Mouse (Mus musculus) hindbrain, embryonic 15.5 days (tissue): ENCODE results near the gene C2cd2. TPM values are rescaled to one million over a fixed set of nuclear protein-coding genes. Genes with fewer than 3 reads are reported as not detected.
"Not testable (repeated sequence)": the region's sequence is repeated elsewhere in the genome, so short reads cannot be mapped to it uniquely, and the experiment has no call there.

Experiments
- ATAC-seq: fragments of 200-750 bp; cut with Nextera tagmentation; 2 replicates; pipeline ENCODE4 v1.8.0; 2017; ENCODE audit warnings: low read depth, moderate number of reproducible peaks, moderate TSS enrichment; ENCODE audit not compliant: low FRiP score
- H3K27ac ChIP-seq: fragments of 300-500 bp; sonication (generic); replicated peaks from 2 replicates; pipeline ENCODE4 v1.5.1; 2015; ENCODE audit warnings: mild to moderate bottlenecking, inconsistent platforms
- H3K27me3 ChIP-seq: fragments of 300-500 bp; sonication (generic); 2 replicates; pipeline ENCODE4 v1.6.1; 2015; ENCODE audit warnings: control low read depth, inconsistent platforms
- H3K36me3 ChIP-seq: fragments of 300-500 bp; sonication (generic); 2 replicates; pipeline ENCODE4 v1.6.1; 2015; ENCODE audit warnings: control low read depth, inconsistent platforms
- H3K4me1 ChIP-seq: fragments of 300-500 bp; sonication (generic); replicated peaks from 2 replicates; pipeline ENCODE4 v1.6.1; 2015; ENCODE audit warnings: control low read depth, inconsistent platforms
- H3K4me2 ChIP-seq: fragments of 300-500 bp; sonication (generic); 2 replicates; pipeline ENCODE4 v1.6.1; 2015; ENCODE audit warnings: moderate library complexity, mild to moderate bottlenecking, inconsistent platforms
- H3K4me3 ChIP-seq: fragments of 300-500 bp; sonication (generic); 2 replicates; pipeline ENCODE4 v1.5.1; 2015; ENCODE audit warnings: mild to moderate bottlenecking, inconsistent platforms
- H3K9ac ChIP-seq: fragments of 300-500 bp; sonication (generic); 2 replicates; pipeline ENCODE4 v1.6.1; 2015; ENCODE audit warnings: inconsistent platforms
- H3K9me3 ChIP-seq: fragments of 300-500 bp; sonication (generic); 2 replicates; pipeline ENCODE4 v1.6.1; 2016; ENCODE audit warnings: control low read depth, inconsistent platforms
- WGBS: fragments of 180-500 bp; shearing (Covaris S2); methylation state at CpG from one replicate; pipeline ENCODE4 v1.1.7; 2015; 5-methylcytosine and 5-hydroxymethylcytosine counted together
- polyA plus RNA-seq: library from polyadenylated mRNA; unstranded; fragments of >200 nt; fragmentation: Nextera tagmentation; extraction: Ambion mirVana; gene quantifications from 2 replicates; pipeline ENCODE4 v1.2.1, GENCODE M21; 2015

The C2cd2 gene
- polyA plus RNA-seq, result 16.7 and 19.6 TPM in 2 replicates

DNA sequence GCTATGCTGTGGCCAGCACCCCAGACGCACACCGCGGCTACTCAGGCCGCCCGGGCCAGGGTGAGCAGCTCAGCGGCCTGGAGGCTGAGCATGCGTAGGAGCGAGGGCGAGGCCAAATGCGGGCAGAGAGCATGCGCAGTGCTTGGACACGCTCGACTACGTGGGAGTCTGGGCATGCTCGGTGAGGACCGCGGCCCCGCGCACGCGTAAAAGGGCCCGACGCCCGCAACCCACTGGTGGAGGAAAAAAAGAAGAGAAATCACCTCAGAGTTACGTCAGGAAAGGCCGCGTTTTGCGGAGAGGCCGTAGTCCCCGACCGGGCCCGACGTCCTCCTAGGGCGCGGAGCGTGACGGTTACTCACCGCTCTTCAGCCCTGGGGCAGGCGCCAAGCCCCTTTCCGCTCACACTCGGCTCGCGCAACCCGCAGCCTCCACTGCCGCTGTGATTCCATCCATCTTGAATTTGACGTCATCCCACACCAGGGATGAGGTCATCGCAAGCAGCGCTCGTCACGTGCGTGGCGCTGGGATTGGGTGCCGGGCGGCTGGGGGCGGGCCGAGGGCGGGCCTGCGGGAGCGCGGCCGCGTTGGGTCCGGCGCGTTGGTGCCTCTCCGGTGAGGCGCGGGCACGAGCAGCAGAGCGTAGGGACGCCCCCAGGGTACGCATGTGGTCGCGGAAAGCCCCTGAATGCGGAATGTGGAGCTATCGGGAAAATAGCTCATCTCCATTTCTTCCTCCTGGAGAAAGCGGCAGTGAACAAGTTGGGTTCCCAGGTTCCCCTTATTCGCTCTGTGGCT is at the start of gene C2cd2, which contains the start of gene Zbtb21:
Gene C2cd2, minus strand, starts transcription at position 448 of the 798 bp plus-strand sequence.
Gene Zbtb21, minus strand, starts transcription at position 472 of the 798 bp plus-strand sequence.
- 1% methylated on average over 78 of the region's 78 CpGs for WGBS
- peak; percentile 98 for ATAC-seq
- no peaks in the 10 kb centered on the region for H3K9me3 ChIP-seq

DNA sequence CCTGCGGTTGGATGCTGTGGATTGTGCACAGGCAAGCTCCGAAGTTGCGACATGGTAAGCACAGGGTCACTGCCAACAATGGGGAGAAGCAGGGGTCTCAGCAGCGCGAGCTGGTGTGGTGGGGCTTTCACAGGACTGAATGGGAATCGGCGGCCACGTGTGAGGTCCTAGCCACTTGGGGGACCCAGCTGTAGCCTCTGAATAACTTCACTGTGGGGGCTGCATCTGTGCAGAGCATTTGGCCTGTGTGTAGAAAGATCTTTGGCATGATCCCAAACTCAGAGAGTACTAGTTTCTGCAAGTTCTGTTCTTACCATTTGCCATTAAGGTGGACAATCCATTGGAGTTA is 35.0 kb upstream of the C2cd2 start:
- H3K27me3 ChIP-seq, H3K36me3 ChIP-seq, H3K27ac ChIP-seq, H3K9me3 ChIP-seq: not testable (repeated sequence)
- ATAC-seq, result peak; percentile 79; the same call in 1 of the 2 replicates
- H3K4me2 ChIP-seq, result peak overlapping the region; percentile 76
- peak overlapping the region; percentile 49 for H3K9ac ChIP-seq
- H3K4me3 ChIP-seq, result peak overlapping the region; percentile 53
- peaks cover 14% of the 10 kb centered on the region for H3K4me1 ChIP-seq
- under 1% methylated on average over 8 of the region's 8 CpGs for WGBS

More for the DNA sequence above, at the start of gene C2cd2, which contains the start of gene Zbtb21:
- Histone ChIP-seq H3K4me1 (peaks cover 21% of the 10 kb centered on the region), H3K4me3 (peak within 1 kb of the TSS; percentile 80), H3K27me3 (no peaks in the 10 kb centered on the region), H3K9ac (peak within 1 kb of the TSS; percentile 74), H3K36me3 (no peaks in the 10 kb centered on the region), H3K4me2 (peak within 1 kb of the TSS; percentile 84), H3K27ac (peak within 1 kb of the TSS; percentile 99)

DNA sequence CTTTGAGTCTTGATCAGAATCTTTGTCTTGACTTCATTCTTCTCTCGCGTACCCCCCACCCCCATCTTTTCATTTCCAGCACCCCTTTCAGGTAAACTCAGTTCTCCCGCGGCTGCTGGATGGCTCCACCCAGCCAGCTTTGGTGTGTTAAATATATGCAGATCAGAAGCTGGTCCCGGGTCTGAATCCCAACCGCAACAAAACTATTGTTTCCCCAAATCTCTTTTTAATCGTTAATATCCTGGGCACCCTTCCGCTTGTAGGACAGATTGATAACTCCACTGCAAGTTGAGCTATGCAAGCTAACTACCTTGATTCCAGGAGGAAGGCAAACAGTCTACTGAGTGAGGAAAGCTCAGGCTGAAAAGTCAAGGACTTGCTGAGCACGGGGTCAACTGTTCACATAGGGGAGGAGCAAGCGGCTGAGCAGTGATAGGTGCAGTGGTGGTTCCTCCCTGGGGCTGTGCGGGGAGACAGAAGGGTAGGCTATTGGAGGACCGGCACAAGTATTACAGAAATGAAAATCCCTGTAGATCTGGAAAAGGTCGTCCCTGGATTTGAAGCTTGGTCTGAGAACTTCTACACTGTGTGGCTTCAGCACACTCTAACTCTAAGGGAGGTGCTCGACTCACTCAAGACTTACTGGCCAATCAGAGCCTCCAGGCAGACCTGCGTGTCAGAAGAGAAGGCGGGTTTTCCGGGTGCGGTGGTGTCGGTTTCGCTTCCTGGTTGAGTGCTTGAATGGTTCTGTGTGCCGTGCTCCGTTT is 34.4 kb upstream of the C2cd2 start, which contains the start of gene B230307C23Rik:
Gene B230307C23Rik, plus strand, starts transcription at position 700 of the 767 bp plus-strand sequence.
- Histone ChIP-seq H3K36me3 (0 out of 2 replicates have a peak, but pooled peaks cover 7% of the 10 kb centered on the region), H3K9ac (peak within 1 kb of the TSS; percentile 49), H3K27me3 (0 out of 2 replicates have a peak, but pooled peaks cover 2% of the 10 kb centered on the region), H3K4me2 (peak within 1 kb of the TSS; percentile 76), H3K4me3 (peak within 1 kb of the TSS; percentile 53), H3K9me3 (0 out of 2 replicates have a peak, but pooled peaks cover 4% of the 10 kb centered on the region), H3K27ac (peak within 1 kb of the TSS; percentile 65), H3K4me1 (peaks cover 14% of the 10 kb centered on the region)
- peak; percentile 99 for ATAC-seq
- 2% methylated on average over 22 of the region's 22 CpGs for WGBS

DNA sequence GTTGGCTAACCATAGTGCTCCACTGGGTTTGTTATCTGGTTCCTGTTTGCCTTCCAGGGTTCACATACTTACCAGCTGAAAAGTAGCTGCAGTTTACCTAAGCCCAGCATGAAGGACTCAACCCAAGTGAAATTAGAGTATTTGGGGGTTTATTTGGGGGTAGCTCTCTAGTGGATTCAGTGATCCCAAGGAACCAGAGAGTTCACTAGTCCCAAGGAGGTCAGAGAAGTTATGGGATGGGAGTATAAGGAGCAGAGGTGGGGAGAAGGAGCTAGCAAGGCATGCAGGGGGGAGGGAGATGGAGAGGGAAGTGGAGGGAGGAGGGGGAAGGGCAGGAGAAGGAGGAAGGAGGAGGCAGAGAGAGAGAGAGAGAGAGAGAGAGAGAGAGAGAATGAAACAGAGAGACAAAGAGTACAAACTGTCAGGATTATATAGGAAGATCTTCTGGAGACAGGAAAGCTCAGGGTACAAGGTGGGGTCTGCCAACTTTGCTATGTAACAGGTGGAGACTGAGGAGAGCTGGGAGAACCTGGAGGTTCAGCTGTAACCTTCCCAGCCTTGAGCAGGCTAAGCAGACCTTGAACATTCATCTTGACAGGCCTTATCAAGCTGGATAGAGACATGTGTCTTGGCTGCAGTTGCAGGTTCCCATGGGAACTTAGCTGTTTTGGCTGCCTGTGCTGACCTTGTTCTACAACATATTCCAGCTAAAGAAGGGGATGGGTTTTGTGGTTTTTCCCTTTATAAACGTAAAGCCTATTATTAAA is 33.6 kb upstream of the C2cd2 start:
- Histone ChIP-seq H3K4me1 (peaks cover 14% of the 10 kb centered on the region), H3K27me3 (0 out of 2 replicates have a peak, but pooled peaks cover 2% of the 10 kb centered on the region), H3K27ac (no peak overlapping the region), H3K4me3 (peak overlapping the region; percentile 53), H3K4me2 (peak overlapping the region; percentile 76), H3K9me3 (no peaks in the 10 kb centered on the region), H3K36me3 (0 out of 2 replicates have a peak, but pooled peaks cover 7% of the 10 kb centered on the region), H3K9ac (peak overlapping the region; percentile 49; the same call in 1 of the 2 replicates)
- no peak for ATAC-seq
- WGBS, result 7% methylated on average over 1 of the region's 1 CpGs

DNA sequence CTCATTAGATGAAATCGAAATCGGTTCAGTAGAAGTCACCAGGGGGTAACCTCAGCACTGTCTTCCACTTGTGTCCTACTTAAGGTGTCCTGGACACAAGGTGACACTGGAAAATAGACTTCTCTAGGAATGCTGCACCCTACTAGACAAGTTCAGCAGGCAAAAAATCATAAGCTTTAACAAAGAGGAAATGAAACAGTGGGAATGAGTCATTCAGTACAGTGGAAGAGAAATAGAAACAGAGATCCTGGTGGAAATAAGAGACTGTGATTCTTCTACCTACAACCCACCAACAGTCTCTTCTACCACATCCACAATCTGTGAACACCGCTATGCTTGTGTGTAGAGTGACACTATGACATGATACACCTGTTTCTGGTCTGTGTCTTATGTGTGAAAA is 30.1 kb upstream of the C2cd2 start:
- not testable (repeated sequence) for H3K9ac ChIP-seq, ATAC-seq, H3K9me3 ChIP-seq, H3K27me3 ChIP-seq, H3K27ac ChIP-seq, H3K4me1 ChIP-seq, H3K4me2 ChIP-seq, H3K36me3 ChIP-seq, H3K4me3 ChIP-seq
- WGBS, result 84% methylated on average over 3 of the region's 3 CpGs

DNA sequence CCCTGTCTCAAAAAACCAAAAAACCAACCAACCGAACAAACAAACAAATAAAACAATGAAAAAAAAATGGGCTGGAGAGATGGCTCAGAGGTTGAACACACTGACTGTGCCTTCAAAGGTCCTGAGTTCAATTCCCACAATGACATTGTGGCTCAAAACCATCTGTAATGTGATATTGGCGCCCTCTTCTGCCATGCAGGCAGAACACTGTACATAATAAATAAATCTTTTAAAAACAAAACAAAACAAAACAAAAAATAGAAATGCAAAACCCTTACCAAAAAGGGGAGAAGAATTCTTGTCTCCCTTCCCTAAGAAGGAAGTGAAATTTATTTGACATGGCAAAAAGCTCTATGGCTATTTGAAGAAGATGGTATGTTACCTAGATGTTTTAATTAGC is 29.1 kb upstream of the C2cd2 start:
- WGBS, result 75% methylated on average over 2 of the region's 2 CpGs

DNA sequence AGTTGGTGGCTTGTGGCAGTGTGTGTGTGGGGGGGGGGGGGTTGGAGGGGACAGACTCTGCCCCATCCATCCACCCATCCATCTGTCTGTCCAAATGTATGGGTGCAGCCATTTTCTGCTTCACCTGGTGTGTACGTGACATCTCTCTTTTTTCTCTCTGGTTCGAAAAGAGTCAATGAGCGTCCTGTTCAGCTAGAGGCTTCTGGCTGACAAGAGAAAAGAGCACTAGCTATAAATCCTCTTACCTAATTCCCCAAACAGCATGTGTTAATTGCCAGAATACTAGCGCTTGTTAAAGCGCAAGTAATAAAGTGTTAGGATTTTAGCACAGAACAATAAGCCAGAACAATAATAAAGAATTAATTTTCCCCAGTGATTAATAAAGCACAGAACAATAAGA is 22.2 kb upstream of the C2cd2 start:
- Histone ChIP-seq H3K9me3 (no peaks in the 10 kb centered on the region), H3K4me3 (no peak overlapping the region), H3K27me3 (no peaks in the 10 kb centered on the region), H3K36me3 (no peaks in the 10 kb centered on the region), H3K9ac (no peak overlapping the region), H3K4me1 (no peaks in the 10 kb centered on the region), H3K27ac (no peak overlapping the region), H3K4me2 (no peak overlapping the region)
- 49% methylated on average over 5 of the region's 5 CpGs for WGBS
- no peak for ATAC-seq

More for the DNA sequence above, 29.1 kb upstream of the C2cd2 start:
- 0 out of 2 replicates have a peak, but pooled peaks cover 2% of the 10 kb centered on the region for H3K27me3 ChIP-seq
- H3K9me3 ChIP-seq, result no peaks in the 10 kb centered on the region
- H3K27ac ChIP-seq, result no peak overlapping the region
- no peak for ATAC-seq
- H3K4me2 ChIP-seq, result no peak overlapping the region
- H3K9ac ChIP-seq, result no peak overlapping the region
- peaks cover 5% of the 10 kb centered on the region for H3K4me1 ChIP-seq
- no peak overlapping the region for H3K4me3 ChIP-seq
- no peaks in the 10 kb centered on the region for H3K36me3 ChIP-seq

DNA sequence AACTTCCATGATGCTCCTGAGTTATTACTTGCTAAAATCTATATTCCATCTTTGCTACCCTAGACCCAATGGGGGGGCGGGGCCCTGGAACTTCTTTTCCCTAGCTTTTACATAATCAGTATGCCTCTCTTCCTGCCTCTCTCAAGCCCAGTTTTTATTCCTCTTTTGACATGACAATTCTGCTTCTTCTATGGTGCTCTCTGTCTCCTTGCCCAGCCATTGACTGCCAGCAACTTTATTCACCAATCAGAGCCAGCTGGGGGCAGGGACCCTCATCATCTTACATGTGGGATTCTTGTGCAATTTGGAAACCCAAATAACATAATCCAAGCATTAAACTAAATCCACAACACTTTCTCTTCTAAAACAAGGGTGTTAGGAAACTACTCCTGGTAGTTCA is 19.0 kb upstream of the C2cd2 start:
- no peaks in the 10 kb centered on the region for H3K27me3 ChIP-seq
- no peak overlapping the region for H3K4me3 ChIP-seq
- no peak overlapping the region for H3K4me2 ChIP-seq
- H3K36me3 ChIP-seq, result no peaks in the 10 kb centered on the region
- H3K27ac ChIP-seq, result no peak overlapping the region
- no peaks in the 10 kb centered on the region for H3K9me3 ChIP-seq
- 88% methylated on average over 1 of the region's 1 CpGs for WGBS
- H3K9ac ChIP-seq, result no peak overlapping the region
- no peaks in the 10 kb centered on the region for H3K4me1 ChIP-seq
- no peak for ATAC-seq

DNA sequence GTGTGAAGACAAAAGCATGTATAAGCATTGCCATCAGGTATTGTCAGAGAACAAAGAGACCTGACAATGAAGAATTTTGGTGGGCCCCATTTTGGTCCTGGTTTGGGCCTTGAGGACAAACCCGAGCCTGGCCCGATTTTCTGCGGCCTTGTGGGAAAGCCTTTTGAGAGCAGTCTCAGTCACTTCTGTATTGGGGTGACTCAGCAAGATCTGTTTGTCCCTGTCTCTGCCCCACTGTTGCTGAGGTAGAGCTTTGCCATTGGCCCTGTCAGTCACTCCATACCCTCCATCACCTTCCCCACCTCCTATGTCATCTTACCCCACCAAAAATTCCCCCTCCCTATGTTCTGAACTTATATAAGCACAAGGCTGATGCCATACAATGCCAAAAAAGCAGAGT is 15.3 kb upstream of the C2cd2 start:
- H3K36me3 ChIP-seq, result no peaks in the 10 kb centered on the region
- H3K9me3 ChIP-seq, result no peaks in the 10 kb centered on the region
- H3K4me2 ChIP-seq, result no peak overlapping the region
- no peak overlapping the region for H3K4me3 ChIP-seq
- no peaks in the 10 kb centered on the region for H3K4me1 ChIP-seq
- no peak overlapping the region for H3K27ac ChIP-seq
- WGBS, result 79% methylated on average over 3 of the region's 3 CpGs
- no peak for ATAC-seq
- no peaks in the 10 kb centered on the region for H3K27me3 ChIP-seq
- H3K9ac ChIP-seq, result no peak overlapping the region

DNA sequence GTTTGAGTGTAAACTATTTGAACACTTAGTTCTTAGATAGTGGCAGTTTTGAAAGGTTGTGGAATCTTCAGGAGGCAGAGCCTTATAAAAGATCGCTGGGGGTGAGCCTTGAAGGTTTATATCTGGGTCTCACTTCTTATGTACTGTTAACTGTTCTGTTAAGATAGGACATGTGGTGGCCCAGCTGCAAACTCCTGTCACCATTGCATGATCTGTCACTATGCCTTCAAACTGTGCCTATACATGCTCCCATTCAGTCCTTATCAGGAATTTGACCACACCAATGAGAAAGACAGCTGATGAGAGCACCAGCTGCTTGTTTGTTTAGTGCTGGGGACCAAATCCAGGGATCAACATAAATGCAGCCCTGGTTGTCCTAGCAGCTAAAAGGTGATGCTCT is 14.9 kb upstream of the C2cd2 start:
- Histone ChIP-seq H3K27me3 (no peaks in the 10 kb centered on the region), H3K9me3 (no peaks in the 10 kb centered on the region), H3K27ac (no peak overlapping the region), H3K4me3 (no peak overlapping the region), H3K4me1 (no peaks in the 10 kb centered on the region), H3K4me2 (no peak overlapping the region), H3K36me3 (no peaks in the 10 kb centered on the region), H3K9ac (no peak overlapping the region)
- 77% methylated on average over 1 of the region's 1 CpGs for WGBS
- no peak for ATAC-seq

DNA sequence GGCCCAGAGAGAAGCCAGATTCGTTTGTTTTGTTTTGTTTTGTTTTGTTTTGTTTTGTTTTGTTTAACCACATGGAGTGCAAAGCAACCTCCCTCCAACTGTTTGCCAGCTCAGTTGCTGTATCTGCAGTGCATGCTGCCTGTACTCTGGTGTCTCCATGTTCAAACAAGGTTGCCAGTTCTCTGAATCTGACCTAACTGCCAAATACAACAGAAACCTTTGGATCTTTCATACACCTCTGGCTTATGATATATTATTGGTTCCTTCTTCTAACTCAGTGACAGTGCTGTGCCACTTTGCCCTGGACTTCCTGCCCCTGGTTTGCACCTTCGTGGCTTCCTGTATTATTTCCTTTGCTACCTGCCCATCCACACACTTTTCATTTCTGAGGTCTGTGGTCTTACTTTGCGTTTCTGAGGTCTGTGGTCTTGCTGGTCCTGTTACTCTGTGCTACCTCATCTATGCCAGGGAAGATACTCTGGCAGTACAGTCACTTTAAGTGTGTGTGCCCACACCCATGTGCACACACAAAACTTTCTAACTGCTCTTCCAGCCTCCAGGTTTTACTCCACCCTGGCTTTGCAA is 1.6 kb upstream of the C2cd2 start:
- Histone ChIP-seq H3K9me3 (no peaks in the 10 kb centered on the region), H3K9ac (no peak overlapping the region), H3K4me2 (no peak overlapping the region), H3K27me3 (no peaks in the 10 kb centered on the region), H3K36me3 (no peaks in the 10 kb centered on the region), H3K4me1 (peaks cover 21% of the 10 kb centered on the region), H3K4me3 (no peak overlapping the region), H3K27ac (no peak overlapping the region)
- ATAC-seq, result no peak
- WGBS, result 83% methylated on average over 3 of the region's 3 CpGs
